Mouse (Mus musculus) hematopoietic stem cell, adult 5-6 weeks (primary cell): ENCODE measurements around the gene St6gal1. TPM values are rescaled to one million over a fixed set of nuclear protein-coding genes. Genes with fewer than 3 reads are reported as not detected.

Source experiments
- ATAC-seq, 2 experiments: fragments of 125-278 bp in 1 of 2; replicated peaks in 1 of 2; 2 replicates each; pipeline ENCODE4 v1.8.0; 2016 to 2017; ENCODE audit warnings: inconsistent platforms in 2 of 2, mild to moderate bottlenecking in 2 of 2, moderate number of reproducible peaks in 2 of 2, low read depth in 1 of 2, moderate TSS enrichment in 1 of 2; ENCODE audit not compliant: low FRiP score in 2 of 2, poor library complexity in 2 of 2, severe bottlenecking in 2 of 2, insufficient read depth in 1 of 2, low TSS enrichment in 1 of 2
- total RNA-seq: library from RNA; stranded (forward); fragments of 172-1452, 232-1000 nt; gene quantifications from 2 replicates; pipeline ENCODE4 v1.2.3, GENCODE M21; 2017

St6gal1 gene
- total RNA-seq, 1 experiment from 2014 or later = 2.1 TPM

DNA sequence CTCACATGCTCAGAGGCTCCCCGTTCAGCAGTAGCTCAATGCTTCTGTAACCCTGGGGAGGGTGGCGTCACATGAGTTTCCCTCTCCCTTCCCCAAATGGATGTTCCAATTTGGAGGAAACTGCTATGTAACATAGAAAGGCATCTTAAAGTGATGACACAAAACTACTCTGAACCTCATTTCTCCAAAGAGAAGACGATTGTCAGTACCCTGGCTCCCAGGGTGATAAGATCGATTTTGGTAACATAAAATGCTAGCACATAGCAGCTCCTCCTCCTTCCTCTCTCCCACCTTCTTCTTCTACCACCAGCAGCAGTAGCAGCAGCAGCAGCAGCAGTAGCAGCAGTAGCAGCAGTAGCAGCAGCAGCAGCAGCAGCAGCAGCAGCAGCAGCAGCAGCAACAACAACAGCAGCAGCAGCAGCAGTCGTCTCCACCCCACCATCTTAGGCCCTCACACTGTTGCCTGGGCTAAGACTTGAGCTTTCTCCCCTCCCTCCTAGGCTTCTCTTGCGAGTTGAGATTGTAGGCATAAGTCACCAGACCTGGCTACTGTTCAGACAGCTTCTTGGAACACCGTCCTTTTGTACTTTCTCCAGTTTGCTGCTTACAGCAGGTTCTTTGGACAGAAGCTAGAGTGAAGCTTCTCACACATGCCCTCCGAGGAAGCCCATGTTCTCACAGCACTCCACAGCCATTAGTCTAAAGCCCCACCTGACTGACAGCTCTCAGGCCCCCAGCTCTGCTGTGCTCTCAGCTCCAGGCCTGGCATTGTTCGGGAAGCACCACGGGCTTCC is 81.5 kb downstream of the St6gal1 start:
- ATAC-seq = peak; percentile 22 to 61; a peak in 1 of 4 replicates

DNA sequence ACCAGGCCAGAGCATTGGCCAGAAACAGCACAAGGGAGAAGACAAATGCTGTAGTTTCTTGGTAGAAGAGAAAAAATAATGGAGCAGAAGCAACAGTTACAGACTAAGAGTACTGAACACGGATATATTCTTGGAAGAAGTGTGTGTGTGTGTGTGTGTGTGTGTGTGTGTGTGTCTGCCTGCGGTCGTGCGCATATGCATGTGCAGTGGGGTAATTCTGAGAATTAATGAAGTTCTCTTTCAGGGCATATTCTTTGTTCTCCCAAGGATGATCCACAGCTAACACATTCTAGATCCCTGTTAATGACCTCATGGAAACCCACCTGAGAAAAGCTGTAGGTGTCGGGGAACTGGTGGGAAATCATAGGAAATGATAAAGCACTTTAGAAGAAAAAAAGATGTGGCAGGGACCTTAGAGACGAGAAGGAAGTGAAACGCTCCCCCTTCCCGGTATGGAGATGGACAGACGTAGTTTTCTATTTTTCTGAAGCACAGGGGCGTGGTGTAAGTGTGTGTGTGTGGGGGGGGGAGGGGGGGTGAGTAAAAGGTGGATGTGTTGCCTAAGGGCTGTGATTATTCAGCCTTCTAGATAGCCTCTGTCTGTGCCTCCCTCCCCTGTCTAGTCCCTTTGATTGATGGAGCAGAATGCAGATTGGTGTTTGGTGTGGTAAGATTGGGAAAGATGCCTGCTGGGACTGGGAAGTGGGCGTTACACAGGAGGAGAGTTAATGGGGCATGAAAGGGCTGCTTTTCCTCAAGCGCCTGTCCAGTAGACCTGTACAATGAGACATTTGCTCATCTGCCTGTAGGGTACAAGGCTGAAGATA is 82.8 kb downstream of the St6gal1 start:
- ATAC-seq = no peak

DNA sequence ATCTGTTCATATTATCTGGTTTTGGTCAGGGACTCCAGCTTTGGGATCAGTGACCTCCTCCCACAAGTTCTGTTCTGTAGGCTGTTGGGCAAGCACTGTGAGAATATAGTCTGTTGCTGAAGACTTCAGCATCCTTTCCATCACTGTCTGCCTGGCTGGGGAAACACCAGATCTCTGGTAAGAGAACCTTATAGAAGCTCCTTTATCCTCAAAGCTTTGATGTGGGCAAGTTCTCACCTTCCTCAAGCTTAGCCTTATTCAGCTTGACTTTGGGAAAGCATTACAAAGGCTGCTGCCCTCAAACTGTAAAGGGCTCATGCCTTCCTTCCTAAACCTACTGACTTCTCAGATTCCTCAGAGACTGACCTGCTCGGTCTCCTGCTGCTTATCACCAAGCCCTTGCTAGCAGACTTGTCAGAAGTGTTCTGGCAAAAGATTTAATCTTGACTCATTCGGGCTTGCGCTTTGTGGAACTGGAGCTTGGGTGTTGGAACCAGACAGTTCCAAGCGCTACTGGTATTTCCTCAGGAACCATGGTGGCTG is 83.5 kb downstream of the St6gal1 start:
- ATAC-seq = no peak

DNA sequence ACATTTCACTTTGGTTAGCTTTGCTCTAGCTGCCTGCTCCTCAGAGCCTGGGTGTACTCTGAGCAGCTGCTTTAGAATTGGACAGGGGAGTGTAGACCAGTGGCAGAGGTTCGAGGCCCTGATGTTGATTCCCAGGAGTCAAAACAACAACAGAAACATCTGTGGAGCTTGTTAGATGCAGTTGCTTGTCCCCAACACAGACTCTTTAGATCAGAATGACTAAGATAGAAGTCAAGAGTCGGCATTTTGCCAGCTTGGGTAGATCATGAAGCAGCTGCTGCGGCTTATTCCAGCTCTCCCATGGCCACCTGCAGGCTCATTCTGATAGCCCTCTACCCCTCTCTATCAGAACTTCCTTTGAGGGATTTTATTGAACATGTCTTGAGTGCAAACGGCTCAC is 84.5 kb downstream of the St6gal1 start:
- no peak for ATAC-seq

DNA sequence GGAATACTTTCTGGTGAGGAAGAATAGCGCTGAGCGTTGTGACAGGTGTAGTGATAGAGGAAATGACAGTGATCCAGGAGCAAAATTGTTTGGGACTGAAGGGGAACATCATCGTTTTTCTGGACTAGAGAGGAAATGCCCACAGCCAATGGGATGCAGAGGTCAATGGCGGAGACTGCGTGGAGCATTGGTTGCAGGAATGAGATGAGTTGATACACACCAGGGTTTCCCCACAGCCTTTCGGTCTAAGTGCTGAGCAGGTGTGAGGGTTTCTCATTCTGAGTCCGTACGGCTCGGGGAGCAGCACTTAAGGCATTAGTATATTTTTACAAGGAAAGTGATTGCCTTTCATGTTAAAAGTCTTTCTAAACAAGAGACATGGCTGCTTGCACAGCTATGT is 88.1 kb downstream of the St6gal1 start:
- ATAC-seq = no peak

DNA sequence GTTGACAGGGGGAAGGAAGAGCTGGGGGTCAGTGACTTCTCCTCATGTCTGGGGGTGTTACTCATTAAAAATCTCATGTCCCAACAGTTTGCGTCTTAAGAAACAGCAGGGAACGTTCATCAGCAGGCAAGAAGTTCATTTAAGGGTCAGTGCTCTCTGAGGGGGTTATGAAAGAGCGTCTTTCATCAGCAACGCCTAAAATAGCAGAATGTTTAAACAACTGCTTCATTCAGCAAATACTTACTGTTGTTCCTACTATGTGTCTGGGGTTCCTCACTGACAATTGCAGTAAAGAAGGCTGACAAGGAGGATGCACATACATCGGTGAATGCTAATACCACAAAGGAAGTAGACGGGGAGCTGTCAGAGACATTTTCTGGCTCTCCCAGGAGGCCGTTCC is 90.2 kb downstream of the St6gal1 start:
- peak; percentile 22 to 25; a peak in 1 of 4 replicates for ATAC-seq

DNA sequence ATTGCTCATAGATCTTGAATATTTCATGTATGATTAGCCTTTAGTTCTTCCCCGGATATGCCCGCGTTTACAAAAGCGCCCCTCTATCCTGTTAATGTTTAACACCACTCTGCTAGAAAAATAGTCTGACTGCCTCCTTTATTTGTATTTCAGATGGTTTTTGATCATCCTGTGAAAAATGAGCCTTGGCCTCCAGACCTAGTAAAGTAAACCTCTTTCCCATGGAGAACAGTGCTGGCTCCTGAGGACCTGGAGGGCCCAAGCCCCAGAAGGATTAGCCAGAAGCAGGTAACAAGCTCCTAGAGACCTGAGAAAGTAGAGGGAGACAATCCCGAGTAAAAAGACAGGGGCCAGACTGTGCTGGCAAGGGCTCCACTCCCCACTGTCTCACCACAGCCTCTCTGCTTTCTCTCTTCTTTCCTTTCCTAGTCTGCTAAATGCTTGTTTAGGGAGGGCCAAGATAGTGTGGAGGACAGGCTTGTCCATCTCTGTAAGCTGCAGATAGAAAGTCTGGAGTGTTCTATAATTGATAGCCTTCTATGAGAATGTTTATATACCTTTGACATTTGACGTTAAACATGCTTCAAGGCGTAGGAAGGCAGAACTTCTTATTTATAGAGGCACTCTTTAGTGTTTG is 93.0 kb downstream of the St6gal1 start:
- ATAC-seq = no peak

DNA sequence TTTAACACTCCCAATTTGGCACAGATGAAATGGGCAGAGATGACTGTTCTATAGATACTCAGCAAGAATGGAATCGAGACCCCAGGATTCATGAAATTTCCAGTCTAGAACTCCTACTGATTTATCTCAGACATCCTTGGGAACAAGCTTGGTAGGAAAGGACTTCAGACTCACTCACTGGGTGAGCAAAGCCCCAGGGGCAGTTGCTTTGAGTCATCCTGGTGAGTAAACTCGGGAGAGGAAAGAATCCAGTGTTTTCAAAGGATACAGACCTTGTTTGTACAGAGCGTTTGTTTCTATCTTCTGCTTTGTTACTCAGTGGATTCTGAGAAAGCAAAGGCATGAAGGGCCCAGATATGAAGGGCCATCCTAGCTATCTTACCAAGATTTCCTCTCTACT is 95.5 kb downstream of the St6gal1 start:
- ATAC-seq = no peak

DNA sequence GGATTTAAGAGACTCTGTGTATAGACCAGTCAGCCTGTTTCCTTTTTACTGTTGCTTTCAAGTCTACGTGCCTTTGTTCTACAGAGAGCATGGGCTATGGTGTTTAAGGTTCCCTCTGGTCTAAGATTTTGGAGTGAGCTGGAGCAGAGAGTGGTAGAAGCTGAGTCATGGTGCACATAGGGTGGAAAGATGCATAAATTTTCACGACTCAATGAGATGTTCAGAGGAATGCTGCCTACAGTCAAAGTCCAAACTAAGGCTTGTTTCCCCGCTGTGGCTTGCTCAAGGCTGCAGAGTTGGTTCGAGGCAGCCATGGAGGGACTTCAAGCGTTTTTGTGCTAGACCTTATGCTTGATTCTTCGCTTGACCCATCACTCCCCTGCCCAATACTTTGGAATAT is 96.0 kb downstream of the St6gal1 start:
- no peak for ATAC-seq

DNA sequence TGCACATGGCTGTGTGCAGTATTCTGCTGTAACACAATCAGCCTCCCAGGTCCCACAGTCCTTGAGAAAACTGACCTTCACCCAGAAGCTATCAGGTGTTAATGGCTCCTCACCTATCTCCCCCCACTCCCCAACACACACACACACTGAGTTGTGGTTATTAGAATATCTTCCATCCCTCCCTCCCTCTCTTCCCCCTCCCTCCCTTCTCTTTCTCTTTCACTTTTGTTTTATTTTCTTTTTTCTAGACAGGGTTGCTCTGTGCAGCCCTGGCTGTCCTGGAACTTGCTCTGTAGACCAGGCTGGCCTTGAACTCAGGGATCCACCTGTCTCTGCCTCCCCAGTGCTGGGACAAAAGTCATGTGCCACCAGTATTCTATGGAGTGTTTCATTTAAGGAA is 97.9 kb downstream of the St6gal1 start:
- no peak for ATAC-seq

DNA sequence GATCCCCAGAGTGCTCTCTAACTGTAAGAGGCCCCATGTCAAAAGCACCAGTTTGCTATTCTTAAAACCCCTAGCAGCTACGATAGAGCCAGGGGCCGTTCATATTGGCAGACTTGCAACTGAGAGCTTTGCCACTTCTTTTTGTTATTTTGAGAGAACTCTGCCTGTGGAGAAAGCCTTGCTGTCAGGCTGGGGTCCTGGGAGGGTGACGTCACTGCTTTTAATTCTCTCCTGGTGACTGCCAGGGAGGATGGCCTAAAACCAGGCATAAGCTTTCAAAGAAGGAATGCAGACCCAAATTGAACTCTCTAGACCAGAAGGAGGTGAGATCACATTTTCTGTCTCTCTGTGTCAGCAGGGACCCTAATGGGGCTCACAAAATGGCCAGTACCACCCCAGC is 99.4 kb downstream of the St6gal1 start:
- ATAC-seq = no peak

DNA sequence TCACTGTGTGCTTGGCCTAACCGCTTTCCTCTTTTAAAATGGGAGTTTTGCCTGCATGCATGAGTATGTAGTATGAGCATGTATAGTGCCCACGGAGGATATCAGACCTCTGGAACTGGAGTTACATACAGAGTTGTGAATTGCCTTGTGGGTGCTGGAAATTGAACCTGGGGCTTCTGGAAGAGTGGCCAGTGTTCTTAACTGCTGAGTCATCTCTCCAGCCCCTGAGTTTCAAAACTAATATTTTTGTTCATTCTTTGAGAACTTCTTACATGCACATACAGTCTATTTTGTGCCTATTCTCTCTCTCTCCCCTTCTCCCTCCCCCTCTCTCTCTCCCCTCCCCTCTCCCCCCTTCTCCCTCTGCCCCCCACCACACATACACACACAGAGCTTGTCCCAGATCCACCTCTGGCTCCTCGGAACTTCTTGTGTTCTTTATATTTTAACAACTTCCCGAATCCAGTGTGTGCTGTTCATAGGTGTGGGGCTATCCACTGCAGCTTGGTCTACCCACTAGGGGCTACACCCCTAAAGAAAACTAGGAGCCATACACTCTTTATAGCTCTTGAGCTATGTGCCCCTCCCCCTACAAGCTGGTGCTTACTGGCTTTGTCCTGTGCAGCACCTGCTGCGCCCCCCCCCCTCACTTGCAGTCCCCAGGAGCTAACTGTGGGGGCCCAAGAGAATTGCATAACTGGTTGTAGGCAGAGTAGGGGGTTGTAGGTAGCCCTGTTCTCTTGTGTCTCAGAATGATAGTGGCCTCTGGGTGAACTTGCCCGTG is 100.5 kb downstream of the St6gal1 start:
- no peak for ATAC-seq

DNA sequence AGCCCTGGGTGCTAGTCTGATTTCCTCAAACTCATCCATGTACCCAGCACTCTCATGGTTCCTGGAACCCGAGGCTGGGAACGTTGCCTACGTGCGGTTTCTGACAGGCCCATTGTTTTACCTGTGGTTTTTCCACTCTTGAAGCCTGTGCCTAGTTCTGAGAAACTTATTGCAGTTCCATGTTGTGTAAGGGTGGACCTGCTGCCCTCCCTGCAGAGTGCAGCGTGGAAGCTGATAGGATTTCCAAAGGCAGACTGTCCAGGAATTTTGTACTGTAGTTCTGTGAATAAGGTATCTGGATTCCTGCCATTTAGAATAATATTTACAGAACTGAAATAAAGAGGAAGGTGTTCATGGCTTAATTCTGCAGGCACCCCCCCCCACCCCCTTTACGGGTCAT is 102.1 kb downstream of the St6gal1 start:
- ATAC-seq = no peak

DNA sequence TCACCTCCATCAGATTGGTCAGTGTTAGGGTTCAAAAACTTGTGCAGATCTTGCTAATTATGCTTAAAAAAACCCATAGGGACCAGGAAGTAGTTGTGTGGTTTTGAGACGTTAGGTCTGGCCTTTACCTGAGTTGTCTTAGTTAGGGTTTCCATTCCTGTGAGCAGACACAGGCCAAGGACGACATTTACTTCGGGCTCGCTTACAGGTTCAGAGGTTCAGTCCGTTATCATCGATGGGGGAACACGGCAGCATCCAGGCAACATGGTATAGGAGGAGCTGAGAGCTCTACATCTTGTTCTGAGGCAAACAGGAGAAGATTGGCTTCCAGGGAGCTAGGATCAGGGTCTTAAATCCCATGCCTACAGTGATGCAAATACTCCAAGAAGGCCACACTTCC is 102.7 kb downstream of the St6gal1 start:
- ATAC-seq = no peak

DNA sequence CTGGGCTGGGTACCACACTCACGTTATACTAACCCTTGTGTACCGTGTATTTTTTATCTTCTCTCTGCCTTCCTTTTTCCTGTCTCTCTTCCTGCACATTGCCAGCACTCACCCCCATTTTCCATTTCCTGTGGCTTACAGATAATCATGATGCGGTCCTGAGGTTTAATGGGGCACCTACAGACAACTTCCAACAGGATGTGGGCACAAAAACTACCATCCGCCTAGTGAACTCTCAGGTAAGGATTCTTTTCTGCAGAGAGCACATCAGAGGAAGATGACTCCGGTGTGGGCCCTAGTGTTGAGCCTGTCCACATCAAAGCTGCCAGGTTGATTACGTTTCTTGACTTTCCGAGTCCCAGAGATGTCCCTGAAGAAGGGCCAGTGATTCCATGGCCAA is 103.7 kb downstream of the St6gal1 start:
- no peak for ATAC-seq

DNA sequence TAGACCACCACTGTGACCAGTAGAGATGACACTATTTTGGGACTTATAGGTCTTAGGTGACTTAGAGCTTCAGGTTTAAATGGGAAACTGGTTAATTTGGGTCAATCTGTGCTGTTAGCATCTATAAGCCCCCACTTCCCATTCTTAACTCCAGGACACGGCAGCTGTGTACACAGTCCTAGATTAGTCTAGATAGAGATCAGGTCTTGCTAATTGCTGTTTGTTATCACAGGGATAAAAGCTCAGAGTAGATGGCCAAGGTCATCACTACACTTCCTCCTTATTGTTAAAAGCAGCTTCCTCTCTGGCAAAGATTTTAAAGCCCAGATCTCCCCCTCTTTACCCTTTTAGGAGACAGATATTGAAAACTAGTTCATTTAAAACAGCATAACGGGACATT is 107.6 kb downstream of the St6gal1 start:
- no peak for ATAC-seq

DNA sequence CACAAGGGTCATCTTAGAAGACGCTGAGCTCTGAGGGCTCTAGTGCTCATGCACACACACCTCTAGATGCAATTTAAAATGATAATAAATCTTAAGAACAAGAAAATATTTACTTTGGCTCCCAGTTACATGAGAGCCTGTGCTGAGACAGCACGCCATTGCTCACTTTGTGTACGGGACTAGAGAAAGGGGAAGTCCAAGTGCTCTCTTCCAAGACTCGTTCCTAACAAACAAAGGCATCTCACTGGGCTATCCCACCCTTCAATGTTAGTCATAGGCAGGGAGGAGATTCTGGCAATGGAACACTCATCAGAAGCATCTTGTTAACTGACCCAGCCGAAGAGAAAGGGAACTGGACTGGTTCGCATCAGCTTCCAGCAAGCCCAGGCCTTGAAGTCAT is 108.1 kb downstream of the St6gal1 start:
- ATAC-seq = no peak
